Mouse (Mus musculus) spleen, adult 12 weeks (tissue): ENCODE measurements around the gene Ifit1bl1.
"Not testable (repeated sequence)": the region's sequence is repeated elsewhere in the genome, so short reads cannot be mapped to it uniquely, and the experiment has no call there.

Experiments
- DNase-seq: peaks from one replicate; pipeline ENCODE4 v3.0.0; 2022; ENCODE audit warnings: low spot score

Gene Ifit1bl1

GRCm38 (mm10) chr19:34601888-34602287, at the start of gene Ifit1bl1:
Ifit1bl1 (minus strand) TSS chr19:34601956.
- not testable (repeated sequence) for DNase-seq

GRCm38 (mm10) chr19:34650997-34651396, 49.2 kb upstream of the Ifit1bl1 start:
- no peak for DNase-seq

GRCm38 (mm10) chr19:34650276-34650675, 48.5 kb upstream of the Ifit1bl1 start:
- DNase-seq: no peak

- not testable (repeated sequence) for DNase-seq
Observed at GRCm38 (mm10) chr19:34647630-34648029, 45.9 kb upstream of the Ifit1bl1 start.

GRCm38 (mm10) chr19:34642616-34643015, 40.9 kb upstream of the Ifit1bl1 start:
- no peak for DNase-seq

- peak; percentile 17 for DNase-seq
Observed at GRCm38 (mm10) chr19:34640623-34641022, 38.9 kb upstream of the Ifit1bl1 start, which contains the start of the genes Ifit1bl2 and Ifit1. Ifit1bl2 (minus strand) TSS chr19:34640743. Ifit1 (plus strand) TSS chr19:34640871.

- peak; percentile 21 for DNase-seq
Observed at GRCm38 (mm10) chr19:34636933-34637557, 35.3 kb upstream of the Ifit1bl1 start.

- no peak for DNase-seq
Observed at GRCm38 (mm10) chr19:34633484-34633883, 31.7 kb upstream of the Ifit1bl1 start.

GRCm38 (mm10) chr19:34631487-34631886, 29.7 kb upstream of the Ifit1bl1 start:
- DNase-seq: no peak

- no peak for DNase-seq
Observed at GRCm38 (mm10) chr19:34627496-34627895, 25.7 kb upstream of the Ifit1bl1 start.

- no peak for DNase-seq
Observed at GRCm38 (mm10) chr19:34624663-34625062, 22.9 kb upstream of the Ifit1bl1 start.

GRCm38 (mm10) chr19:34623781-34624180, 22.0 kb upstream of the Ifit1bl1 start:
- no peak for DNase-seq

GRCm38 (mm10) chr19:34620871-34621270, 19.1 kb upstream of the Ifit1bl1 start:
- no peak for DNase-seq

GRCm38 (mm10) chr19:34612243-34613001, 10.7 kb upstream of the Ifit1bl1 start:
- DNase-seq: not testable (repeated sequence)

- DNase-seq: not testable (repeated sequence)
Observed at GRCm38 (mm10) chr19:34610118-34610517, 8.4 kb upstream of the Ifit1bl1 start.

- not testable (repeated sequence) for DNase-seq
Observed at GRCm38 (mm10) chr19:34607237-34608051, 5.7 kb upstream of the Ifit1bl1 start, which contains the start of gene Ifit3b. Ifit3b (plus strand) TSS chr19:34607970.

GRCm38 (mm10) chr19:34605472-34605871, 3.7 kb upstream of the Ifit1bl1 start:
- no peak for DNase-seq

GRCm38 (mm10) chr19:34599250-34599649, 2.5 kb downstream of the Ifit1bl1 start:
- DNase-seq: not testable (repeated sequence)

GRCm38 (mm10) chr19:34598341-34598740, 3.4 kb downstream of the Ifit1bl1 start:
- no peak for DNase-seq

- DNase-seq: no peak
Observed at GRCm38 (mm10) chr19:34596811-34597210, 4.9 kb downstream of the Ifit1bl1 start.

- not testable (repeated sequence) for DNase-seq
Observed at GRCm38 (mm10) chr19:34594523-34594922, 7.2 kb downstream of the Ifit1bl1 start.

- DNase-seq: no peak
Observed at GRCm38 (mm10) chr19:34593456-34593855, 8.3 kb downstream of the Ifit1bl1 start.
